Mouse (Mus musculus) CD4-positive, CD25-positive, alpha-beta regulatory T cell, adult 4 months (primary cell): ENCODE measurements at regions not wholly inside any gene's neighbourhood (a gene's known extent, or its start where the extent isn't known, plus 50 kb on each side); places are given as distances from the start of the nearest gene placed in this dataset.
"Not testable (repeated sequence)": the region's sequence is repeated elsewhere in the genome, so short reads cannot be mapped to it uniquely, and the experiment has no call there.

Source experiments
- ATAC-seq: one replicate; pipeline ENCODE4 v1.8.0; 2017

- no peak for ATAC-seq
Measured at GRCm38 (mm10) chr13:45130516-45131249, 52.2 kb downstream of the Gm9817 start.

- no peak for ATAC-seq
Measured at GRCm38 (mm10) chr13:45140616-45141015, 62.1 kb downstream of the Gm9817 start.

GRCm38 (mm10) chr13:45145129-45145528, 66.6 kb downstream of the Gm9817 start:
- no peak for ATAC-seq

GRCm38 (mm10) chr13:45156223-45156622, 77.7 kb downstream of the Gm9817 start:
- ATAC-seq = no peak

- ATAC-seq = peak; percentile 68
Measured at GRCm38 (mm10) chr13:45156982-45157381, 78.5 kb downstream of the Gm9817 start.

- ATAC-seq = no peak
Measured at GRCm38 (mm10) chr13:45160281-45160680, 81.8 kb downstream of the Gm9817 start.

- no peak for ATAC-seq
Measured at GRCm38 (mm10) chr13:45164001-45164778, 85.7 kb downstream of the Gm9817 start.

- no peak for ATAC-seq
Measured at GRCm38 (mm10) chr13:45165159-45165558, 86.7 kb downstream of the Gm9817 start.

GRCm38 (mm10) chr13:45169716-45170115, 91.2 kb downstream of the Gm9817 start:
- ATAC-seq = no peak

GRCm38 (mm10) chr13:45173139-45173538, 94.6 kb downstream of the Gm9817 start:
- ATAC-seq = no peak

GRCm38 (mm10) chr13:45175711-45176205, 97.3 kb downstream of the Gm9817 start:
- ATAC-seq = not testable (repeated sequence)

- no peak for ATAC-seq
Measured at GRCm38 (mm10) chr13:45181529-45182230, 103.2 kb downstream of the Gm9817 start.

GRCm38 (mm10) chr13:45189389-45189788, 110.9 kb downstream of the Gm9817 start:
- ATAC-seq = no peak

- ATAC-seq = no peak
Measured at GRCm38 (mm10) chr13:45190151-45190550, 111.7 kb downstream of the Gm9817 start.

- ATAC-seq = no peak
Measured at GRCm38 (mm10) chr13:45192079-45192478, 113.6 kb downstream of the Gm9817 start.

GRCm38 (mm10) chr13:45195562-45195961, 117.1 kb downstream of the Gm9817 start:
- ATAC-seq = no peak

GRCm38 (mm10) chr13:45196363-45196762, 117.9 kb downstream of the Gm9817 start:
- ATAC-seq = no peak

- no peak for ATAC-seq
Measured at GRCm38 (mm10) chr13:45200511-45201120, 122.1 kb downstream of the Gm9817 start.

- no peak for ATAC-seq
Measured at GRCm38 (mm10) chr13:45204856-45205255, 126.4 kb downstream of the Gm9817 start.

- ATAC-seq = no peak
Measured at GRCm38 (mm10) chr13:45208540-45209197, 130.2 kb downstream of the Gm9817 start.

- no peak for ATAC-seq
Measured at GRCm38 (mm10) chr13:45211241-45211640, 132.7 kb downstream of the Gm9817 start.
